In genomic region chr1:87258484-87258883, GRCm38 (mm10) we compare ENCODE assay signal across 10 mouse cellular contexts. TPM values are rescaled to one million over a fixed set of nuclear protein-coding genes. Genes with fewer than 3 reads are reported as not detected.
DNase-seq lines count a peak whose midpoint lies in the region; ATAC-seq and TF ChIP-seq lines count a peak whose summit lies in the region.
"Had no signal": no experiment of that assay in that cellular context is flagged by ENCODE, and none has a peak within 500 bp of the region (broad histone marks: within the 10 kb centered on the region; RNA-seq: fewer than 3 reads in every experiment).

No protein-coding gene starts in this region.

- no peak overlapping the region for H3K4me2 ChIP-seq in neural tube, embryonic 11.5 days (ENCODE audit: low read depth)
- H3K4me2 ChIP-seq in neural tube, embryonic 15.5 days = no peak overlapping the region
- H3K4me2 ChIP-seq in heart, embryonic 15.5 days = peak overlapping the region; percentile 30; the same call in 1 of the 2 replicates
- H3K4me2 ChIP-seq: stomach, embryonic 15.5 days had no signal

- TF ChIP-seq POLR2A in small intestine, adult 2 months (IDR thresholded peaks at IDR 0.05; ENCODE audit: low read depth, low read length) = no peak

- H3K27ac ChIP-seq in neural tube, embryonic 11.5 days (ENCODE audit: low read depth, low read length) = no peak overlapping the region
- H3K27ac ChIP-seq in neural tube, embryonic 15.5 days (replicated peaks) = no peak overlapping the region
- no peak overlapping the region for H3K27ac ChIP-seq in heart, embryonic 15.5 days
- no peak overlapping the region for H3K27ac ChIP-seq in small intestine, adult 2 months (ENCODE audit: insufficient read depth, low read depth, low read length)
- H3K27ac ChIP-seq: stomach, embryonic 15.5 days had no signal

- no peaks in the 10 kb centered on the region for H3K36me3 ChIP-seq in neural tube, embryonic 11.5 days (ENCODE audit: control insufficient read depth, insufficient read depth, low read length)
- no peaks in the 10 kb centered on the region for H3K36me3 ChIP-seq in neural tube, embryonic 15.5 days
- no peaks in the 10 kb centered on the region for H3K36me3 ChIP-seq in heart, embryonic 15.5 days
- no peaks in the 10 kb centered on the region for H3K36me3 ChIP-seq in small intestine, adult 2 months (ENCODE audit: control insufficient read depth, insufficient read depth, low read length)
- H3K36me3 ChIP-seq: stomach, embryonic 15.5 days had no signal

- peak; percentile 27 for DNase-seq in gastrocnemius, postnatal 14 days
- no peak for DNase-seq in gastrocnemius, postnatal 25 days
- DNase-seq in neural tube, embryonic 11.5 days (ENCODE audit: low spot score) = peak; percentile 14
- DNase-seq in layer of hippocampus, postnatal 14 days (ENCODE audit: low spot score in 2 of 2) = no peak
- no peak for DNase-seq in layer of hippocampus, adult 9-11 months

- H3K9me3 ChIP-seq in neural tube, embryonic 11.5 days (ENCODE audit: control insufficient read depth, low read length) = no peaks in the 10 kb centered on the region
- H3K9me3 ChIP-seq in neural tube, embryonic 15.5 days (replicated peaks) = no peaks in the 10 kb centered on the region
- no peaks in the 10 kb centered on the region for H3K9me3 ChIP-seq in heart, embryonic 15.5 days (replicated peaks)
- H3K9me3 ChIP-seq: stomach, embryonic 15.5 days had no signal

- peak; percentile 33; the same call in 1 of the 2 replicates for TF ChIP-seq CTCF in small intestine, adult 2 months (IDR thresholded peaks at IDR 0.05; ENCODE audit: extremely low read depth, insufficient read length, insufficient replicate concordance, low read depth, low read length)

- intact Hi-C loops in gastrocnemius, postnatal 14 days (cut with DNase I; ENCODE audit: low total_unique reads) = no loop called here

- WGBS in neural tube, embryonic 11.5 days = 12% methylated on average over 14 of the region's 14 CpGs
- 12% methylated on average over 14 of the region's 14 CpGs for WGBS in neural tube, embryonic 15.5 days
- 4% methylated on average over 14 of the region's 14 CpGs for WGBS in heart, embryonic 15.5 days
- 8% methylated on average over 14 of the region's 14 CpGs for WGBS in small intestine, adult 2 months

- ATAC-seq in neural tube, embryonic 11.5 days (ENCODE audit: insufficient read depth, low FRiP score, low TSS enrichment) = no peak
- ATAC-seq in neural tube, embryonic 15.5 days (ENCODE audit: low FRiP score) = no peak
- ATAC-seq in heart, embryonic 15.5 days (replicated peaks; ENCODE audit: insufficient number of reproducible peaks, insufficient read depth, low FRiP score, low read depth) = no peak

- no peaks in the 10 kb centered on the region for H3K4me1 ChIP-seq in neural tube, embryonic 11.5 days (ENCODE audit: control insufficient read depth, insufficient read depth, low read length)
- peaks cover 6% of the 10 kb centered on the region for H3K4me1 ChIP-seq in neural tube, embryonic 15.5 days
- H3K4me1 ChIP-seq in heart, embryonic 15.5 days (replicated peaks) = peaks cover 3% of the 10 kb centered on the region
- H3K4me1 ChIP-seq in small intestine, adult 2 months (ENCODE audit: control insufficient read depth, insufficient read depth, insufficient read length, low read length) = peaks cover 2% of the 10 kb centered on the region; the same call in 1 of the 2 replicates
- H3K4me1 ChIP-seq: stomach, embryonic 15.5 days had no signal

- H3K4me3 ChIP-seq in neural tube, embryonic 11.5 days (ENCODE audit: low read depth, low read length) = no peak overlapping the region
- no peak overlapping the region for H3K4me3 ChIP-seq in neural tube, embryonic 15.5 days (replicated peaks)
- H3K4me3 ChIP-seq in heart, embryonic 15.5 days = no peak overlapping the region
- H3K4me3 ChIP-seq in small intestine, adult 2 months (ENCODE audit: low read depth, low read length) = no peak overlapping the region
- H3K4me3 ChIP-seq: myocyte; stomach, embryonic 15.5 days had no signal

- H3K9ac ChIP-seq in neural tube, embryonic 11.5 days (ENCODE audit: low read length) = no peak overlapping the region
- no peak overlapping the region for H3K9ac ChIP-seq in neural tube, embryonic 15.5 days (replicated peaks)
- no peak overlapping the region for H3K9ac ChIP-seq in heart, embryonic 15.5 days
- H3K9ac ChIP-seq: stomach, embryonic 15.5 days had no signal

- peaks cover 17% of the 10 kb centered on the region for H3K27me3 ChIP-seq in neural tube, embryonic 11.5 days (ENCODE audit: control insufficient read depth, insufficient read depth, low read length)
- peaks cover 22% of the 10 kb centered on the region for H3K27me3 ChIP-seq in neural tube, embryonic 15.5 days (replicated peaks)
- peaks cover 58% of the 10 kb centered on the region for H3K27me3 ChIP-seq in heart, embryonic 15.5 days
- peaks cover 16% of the 10 kb centered on the region; the same call in 1 of the 2 replicates for H3K27me3 ChIP-seq in small intestine, adult 2 months (ENCODE audit: control insufficient read depth, insufficient read depth, low read length)

RNA-seq across cellular contexts. Expression of gene Efhd1, which starts 5.7 kb away (rescaled TPM):
- total RNA-seq in gastrocnemius, postnatal 14 days (2021) = 10 to 100 TPM in 1 of 2 experiments, 1 to 10 TPM in 1; 5.8 to 14.6 TPM
- 1 to 10 TPM; 6.4 to 8.5 TPM for total RNA-seq in gastrocnemius, postnatal 25 days (2021)
- 0.51 and 0.58 TPM in 2 replicates for polyA plus RNA-seq in neural tube, embryonic 11.5 days (2014; fragmentation: Nextera tagmentation; extraction: Ambion mirVana)
- polyA plus RNA-seq in neural tube, embryonic 15.5 days (2015; fragmentation: Nextera tagmentation; extraction: Ambion mirVana) = 1.2 and 2.3 TPM in 2 replicates
- 0.23 and 1.6 TPM in 2 replicates for polyA plus RNA-seq in heart, embryonic 15.5 days (2015; fragmentation: Nextera tagmentation; extraction: Ambion mirVana)
- 1.1 and 1.5 TPM in 2 replicates for polyA plus RNA-seq in small intestine, adult 2 months (2012; rRNA removed)
- 1 to 10 TPM; 5.4 to 6.8 TPM for total RNA-seq in layer of hippocampus, postnatal 14 days (2021)

RNA-seq across cellular contexts. Expression of gene Eif4e2, which starts 44.8 kb away (rescaled TPM):
- total RNA-seq in gastrocnemius, postnatal 14 days (2021) = 10 to 100 TPM; 54.3 to 61.6 TPM
- total RNA-seq in gastrocnemius, postnatal 25 days (2021) = 10 to 100 TPM; 49.6 to 51.7 TPM
- 129 and 135 TPM in 2 replicates for polyA plus RNA-seq in neural tube, embryonic 11.5 days (2014; fragmentation: Nextera tagmentation; extraction: Ambion mirVana)
- polyA plus RNA-seq in neural tube, embryonic 15.5 days (2015; fragmentation: Nextera tagmentation; extraction: Ambion mirVana) = 93.4 and 101 TPM in 2 replicates
- polyA plus RNA-seq in heart, embryonic 15.5 days (2015; fragmentation: Nextera tagmentation; extraction: Ambion mirVana) = 99.0 and 106 TPM in 2 replicates
- 11.3 and 16.5 TPM in 2 replicates for polyA plus RNA-seq in small intestine, adult 2 months (2012; rRNA removed)
- 10 to 100 TPM; 73.0 to 81.0 TPM for total RNA-seq in layer of hippocampus, postnatal 14 days (2021)

RNA-seq across cellular contexts. Expression of gene Chrng, which starts 54.0 kb away (rescaled TPM):
- 1 to 10 TPM; 1.5 to 1.7 TPM for total RNA-seq in gastrocnemius, postnatal 14 days (2021)
- total RNA-seq in gastrocnemius, postnatal 25 days (2021) = 1 to 10 TPM in 1 of 2 experiments, under 1 TPM in 1; 0.15 to 1.4 TPM
- polyA plus RNA-seq in neural tube, embryonic 11.5 days (2014; fragmentation: Nextera tagmentation; extraction: Ambion mirVana) = 5.0 TPM in 2 replicates
- 1.2 and 1.5 TPM in 2 replicates for polyA plus RNA-seq in neural tube, embryonic 15.5 days (2015; fragmentation: Nextera tagmentation; extraction: Ambion mirVana)
- 1.1 and 1.4 TPM in 2 replicates for polyA plus RNA-seq in heart, embryonic 15.5 days (2015; fragmentation: Nextera tagmentation; extraction: Ambion mirVana)
- polyA plus RNA-seq in small intestine, adult 2 months (2012; rRNA removed) = not detected in 2 replicates
- not detected for total RNA-seq in layer of hippocampus, postnatal 14 days (2021)

Comparison
In these comparisons a context has a peak if more than half of its experiments do, and no peak if none do; other contexts are left out.
1. DNase-seq: peak in gastrocnemius, postnatal 14 days (single experiment) and neural tube, embryonic 11.5 days (single experiment); none in gastrocnemius, postnatal 25 days (single experiment), layer of hippocampus, postnatal 14 days (0 of 2) and layer of hippocampus, adult 9-11 months (single experiment).